Mouse (Mus musculus) cerebellum, postnatal 36 days (tissue): Measurements from ENCODE around the gene Mbd6.
"Not testable (repeated sequence)": the region's sequence is repeated elsewhere in the genome, so short reads cannot be mapped to it uniquely, and the experiment has no call there.

Experiments used
- DNase-seq, 2 experiments: peaks; one replicate each; pipeline ENCODE4 v3.0.0; 2021 to 2022; ENCODE audit warnings: mixed read lengths in 2 of 2

Gene Mbd6

DNA sequence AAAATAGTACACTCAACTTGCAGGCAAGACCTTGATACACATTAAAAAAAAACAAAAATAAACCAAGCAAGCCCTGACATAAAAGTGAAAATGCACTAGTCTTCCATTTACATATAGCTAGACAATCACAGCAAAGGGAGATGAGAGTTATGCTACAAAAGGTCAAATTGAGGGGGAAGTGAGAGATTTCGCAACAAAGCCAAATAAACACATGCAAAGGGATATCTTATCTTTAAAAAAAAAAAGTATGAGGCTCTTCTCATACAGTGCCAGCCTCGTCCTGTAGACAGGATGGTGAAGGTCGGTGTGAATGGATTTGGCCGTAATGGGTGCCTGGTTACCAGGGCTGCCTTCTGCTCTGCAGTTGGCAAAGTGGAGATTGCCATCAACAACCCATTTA lies 24.0 kb upstream of the Mbd6 start:
- no peak for DNase-seq

DNA sequence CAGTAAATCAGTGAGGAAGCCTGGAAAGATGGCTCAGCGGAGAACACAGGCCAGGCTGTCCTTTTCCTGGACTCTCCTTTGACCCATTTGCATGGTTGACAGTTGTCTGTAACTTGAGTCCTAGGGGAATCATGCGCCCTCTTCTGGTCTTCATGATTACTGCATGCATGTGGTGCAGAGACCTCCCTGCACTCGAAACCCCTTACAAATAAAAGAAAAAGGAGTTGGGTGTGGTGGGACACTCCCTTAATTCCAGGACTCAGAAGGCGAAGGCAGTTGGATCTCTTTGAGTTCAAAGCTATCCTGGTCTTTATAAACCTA lies 23.5 kb upstream of the Mbd6 start:
- DNase-seq, result peak; percentile 78 to 85

DNA sequence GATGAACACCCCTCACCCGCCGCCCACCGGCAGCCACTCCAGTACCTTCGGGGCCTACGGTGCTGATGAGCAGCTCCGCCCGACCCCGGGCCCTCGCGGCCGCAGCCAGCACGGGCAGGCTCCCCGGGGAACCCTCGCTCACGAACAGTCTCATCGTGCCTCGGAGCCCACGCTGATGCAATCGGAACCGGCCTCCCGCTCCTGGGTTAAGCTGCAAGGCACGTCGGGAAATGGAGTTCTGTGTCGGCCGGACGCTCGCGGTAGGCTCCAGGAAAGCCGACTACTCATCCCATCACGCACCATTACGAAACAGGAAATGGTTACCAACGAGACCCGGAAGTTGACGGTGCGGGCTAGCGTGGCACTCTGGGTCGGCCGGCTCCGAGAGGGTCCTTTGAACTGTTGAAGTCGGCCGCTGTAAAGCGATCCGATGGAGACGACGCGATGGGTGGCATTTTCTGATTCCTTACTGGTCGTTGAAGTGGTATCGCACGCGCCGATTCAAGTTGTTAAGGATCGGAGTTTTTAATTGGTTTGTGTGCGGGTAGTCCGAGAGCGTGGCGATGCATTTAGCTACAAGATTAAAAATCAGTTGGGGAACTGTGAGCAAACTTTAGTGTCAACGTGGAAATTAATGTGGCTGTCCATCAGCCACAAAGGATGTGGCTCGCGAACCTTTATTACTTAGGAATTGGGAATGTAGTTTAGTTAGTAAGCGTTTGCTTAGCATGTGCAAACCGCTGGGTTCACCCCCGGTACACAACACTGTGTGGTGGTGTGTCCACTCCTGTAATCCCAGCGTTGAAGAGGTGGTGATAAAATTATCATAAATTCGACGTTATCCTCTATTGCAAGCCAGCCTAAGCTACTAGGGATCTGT lies 22.9 kb upstream of the Mbd6 start, which contains the start of gene Mars:
Mars (minus strand) TSS at position 311 of the 880 bp plus-strand sequence.
- DNase-seq, result peak; percentile 90 to 95

DNA sequence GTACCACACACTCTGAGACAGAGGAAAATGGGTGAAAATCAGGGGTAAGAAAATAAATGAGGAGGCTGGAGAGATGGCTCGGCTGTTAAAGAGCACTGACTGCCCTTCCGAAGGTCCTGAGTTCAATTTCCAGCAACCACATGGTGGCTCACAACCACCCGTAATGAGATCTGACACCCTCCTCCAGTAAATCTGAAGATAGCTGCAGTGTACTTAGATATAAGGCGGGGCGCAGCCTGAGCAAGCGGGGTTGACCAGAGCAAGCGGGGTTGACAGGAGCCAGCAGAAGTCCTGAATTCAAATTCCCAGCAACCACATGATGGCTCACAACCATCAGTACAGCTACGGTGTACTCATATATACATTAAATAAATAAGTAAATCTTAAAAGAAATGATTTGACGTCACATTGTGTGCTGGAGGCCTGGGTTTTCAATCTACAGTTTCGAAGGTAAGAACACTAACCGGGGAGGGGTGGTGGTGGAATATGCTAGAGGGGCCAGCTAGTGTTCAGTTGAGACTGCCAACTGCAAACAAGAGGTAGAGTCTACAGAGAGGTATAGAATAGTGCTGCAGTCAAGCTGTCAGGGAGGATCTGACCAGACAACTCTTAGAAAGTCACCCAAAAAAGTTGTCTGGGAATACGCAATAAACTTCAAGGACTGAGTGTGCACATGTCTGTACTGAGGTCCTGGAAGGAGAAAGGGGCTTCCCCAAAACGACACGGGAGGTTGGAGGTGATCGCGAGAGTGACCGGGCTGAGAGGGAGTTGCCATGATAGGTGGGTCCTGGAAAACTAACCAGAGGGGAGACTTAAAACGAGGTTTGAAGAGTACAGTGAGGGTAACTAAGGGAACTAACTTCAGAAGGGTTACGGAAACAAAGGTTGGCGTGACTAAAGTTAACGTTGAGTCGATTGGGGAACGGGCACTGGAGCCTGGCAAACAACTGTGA lies 22.0 kb upstream of the Mbd6 start:
- DNase-seq, result no peak

DNA sequence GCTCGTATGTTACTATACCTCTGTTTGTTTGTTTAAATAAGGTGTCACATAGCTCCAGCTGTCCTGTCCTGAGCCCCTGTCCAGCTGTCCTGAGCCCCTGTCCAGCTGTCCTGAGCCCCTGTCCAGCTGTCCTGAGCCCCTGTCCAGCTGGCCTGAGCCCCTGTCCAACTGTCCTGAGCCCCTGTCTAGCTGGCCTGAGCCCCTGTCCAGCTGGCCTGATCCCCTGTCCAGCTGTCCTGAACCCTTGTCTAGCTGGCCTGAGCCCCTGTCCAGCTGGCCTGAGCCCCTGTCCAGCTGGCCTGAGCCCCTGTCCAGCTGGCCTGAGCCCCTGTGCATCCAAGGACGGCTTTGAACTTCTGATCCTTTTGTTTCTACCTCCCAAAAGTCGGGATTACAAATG lies 20.3 kb upstream of the Mbd6 start:
- not testable (repeated sequence) for DNase-seq

DNA sequence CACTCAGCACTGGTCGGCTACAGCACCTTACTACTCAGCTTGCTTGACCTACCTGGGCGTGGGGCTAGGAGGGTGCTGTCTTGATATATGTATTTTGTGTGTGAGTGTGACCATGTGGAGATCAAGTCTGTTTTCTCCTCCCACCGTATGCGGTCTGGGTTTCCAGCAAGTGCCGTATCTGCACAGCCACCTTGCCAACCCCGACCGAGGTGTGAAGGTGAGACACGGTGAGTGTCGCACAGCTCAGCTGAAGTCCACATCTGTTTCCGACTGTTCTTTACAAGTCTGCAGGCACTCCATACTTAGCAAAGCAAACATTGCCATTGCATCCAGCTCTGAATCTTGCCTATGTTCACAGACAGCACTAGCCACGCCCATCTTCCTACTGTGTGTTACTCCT lies 14.3 kb upstream of the Mbd6 start:
- no peak for DNase-seq

DNA sequence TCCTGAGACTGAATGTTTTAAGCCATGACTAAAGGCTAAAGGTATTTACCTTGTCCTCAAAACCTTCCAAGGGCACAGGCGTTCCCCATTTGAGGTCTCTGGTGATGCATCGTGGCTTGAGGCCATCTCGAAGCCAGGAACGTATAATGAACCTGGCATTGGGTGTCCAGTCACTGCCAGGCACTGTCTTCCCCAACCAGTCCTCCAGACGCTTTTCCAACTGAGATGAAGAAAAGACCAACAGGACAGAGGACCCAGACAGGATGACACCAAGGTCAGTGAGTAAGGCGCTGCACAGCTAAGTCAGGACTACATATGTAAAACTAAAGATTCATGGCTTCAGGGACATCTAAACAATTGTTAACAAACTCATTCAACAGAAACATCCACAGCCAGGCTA lies 11.5 kb upstream of the Mbd6 start:
- DNase-seq, result no peak

DNA sequence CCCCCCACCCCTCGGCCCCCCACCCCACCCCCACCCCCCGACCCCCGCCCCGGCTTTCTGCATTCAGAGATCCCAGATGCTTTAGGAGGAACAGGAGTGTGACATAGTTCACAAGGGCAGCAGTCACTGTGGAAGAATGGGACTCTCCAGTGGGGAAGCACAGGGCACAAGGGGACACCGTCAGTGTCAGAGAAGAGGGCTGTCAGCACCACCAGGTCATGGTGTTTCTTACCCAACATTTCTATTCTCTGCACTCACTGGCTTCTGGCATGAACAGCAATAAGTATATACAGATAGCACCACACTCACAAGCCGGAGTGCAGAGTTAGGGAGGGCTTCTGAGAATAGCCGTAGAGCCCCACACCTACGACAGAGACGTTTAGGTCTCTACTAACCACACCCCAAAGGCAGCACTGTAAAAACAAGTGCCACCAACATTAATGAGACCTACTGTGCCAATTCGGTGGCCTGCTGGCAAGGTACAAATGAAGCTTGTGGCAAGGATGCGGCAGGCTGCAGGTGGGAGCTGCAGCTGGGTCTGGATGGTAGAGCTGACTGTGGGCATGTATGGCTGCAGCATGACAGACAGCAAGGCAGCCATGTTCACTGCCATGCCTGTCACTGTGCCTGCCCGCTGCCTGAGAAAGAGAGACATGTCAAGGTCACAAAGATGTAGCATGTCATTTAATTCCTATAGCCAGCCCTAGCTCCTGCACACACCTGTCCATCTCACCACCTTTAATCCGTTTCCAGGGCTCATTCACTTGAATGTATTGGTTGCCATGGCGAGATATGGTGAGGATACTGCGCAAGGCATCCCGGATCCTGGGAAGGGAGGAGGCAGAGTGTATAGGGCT lies 8.4 kb upstream of the Mbd6 start:
- DNase-seq, result no peak

DNA sequence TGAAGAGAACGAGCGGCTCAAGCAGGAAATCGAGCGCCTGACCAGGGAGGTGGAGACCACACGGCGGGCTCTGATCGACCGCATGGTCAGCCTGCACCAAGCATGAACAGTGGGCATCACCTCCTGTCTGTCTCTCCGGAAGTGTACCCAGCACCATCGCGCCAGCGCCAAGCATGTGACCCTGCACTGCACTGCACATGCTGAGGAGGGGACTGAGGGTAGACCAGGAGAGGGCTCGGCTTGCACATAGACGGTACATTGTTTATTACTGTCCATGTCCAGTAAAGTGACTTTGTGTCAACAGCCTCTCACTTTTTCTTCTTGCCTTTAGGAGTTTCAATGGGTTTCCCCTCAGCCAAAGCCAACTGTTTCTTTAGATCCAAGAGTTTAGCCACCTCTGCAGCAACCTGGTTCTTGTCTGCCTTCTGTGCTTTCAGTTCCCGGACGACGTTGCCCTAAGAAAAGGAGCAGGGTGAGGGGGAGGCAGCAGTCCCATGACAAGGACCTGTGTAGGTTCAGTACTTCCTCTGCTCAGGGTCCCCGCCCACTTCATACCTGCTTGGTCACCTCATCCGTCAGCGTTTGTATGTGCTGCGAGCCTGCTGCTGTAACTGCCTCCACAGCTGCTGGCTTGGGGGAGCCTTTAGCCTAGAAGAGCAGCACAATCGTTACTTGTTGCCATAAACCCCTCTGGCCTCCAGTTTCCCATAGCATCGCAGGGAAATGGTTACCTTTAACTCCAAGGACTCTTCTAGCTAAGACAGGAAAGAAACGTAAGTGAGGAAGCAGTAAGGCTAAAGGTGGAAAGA lies 7.4 kb upstream of the Mbd6 start:
- no peak for DNase-seq

DNA sequence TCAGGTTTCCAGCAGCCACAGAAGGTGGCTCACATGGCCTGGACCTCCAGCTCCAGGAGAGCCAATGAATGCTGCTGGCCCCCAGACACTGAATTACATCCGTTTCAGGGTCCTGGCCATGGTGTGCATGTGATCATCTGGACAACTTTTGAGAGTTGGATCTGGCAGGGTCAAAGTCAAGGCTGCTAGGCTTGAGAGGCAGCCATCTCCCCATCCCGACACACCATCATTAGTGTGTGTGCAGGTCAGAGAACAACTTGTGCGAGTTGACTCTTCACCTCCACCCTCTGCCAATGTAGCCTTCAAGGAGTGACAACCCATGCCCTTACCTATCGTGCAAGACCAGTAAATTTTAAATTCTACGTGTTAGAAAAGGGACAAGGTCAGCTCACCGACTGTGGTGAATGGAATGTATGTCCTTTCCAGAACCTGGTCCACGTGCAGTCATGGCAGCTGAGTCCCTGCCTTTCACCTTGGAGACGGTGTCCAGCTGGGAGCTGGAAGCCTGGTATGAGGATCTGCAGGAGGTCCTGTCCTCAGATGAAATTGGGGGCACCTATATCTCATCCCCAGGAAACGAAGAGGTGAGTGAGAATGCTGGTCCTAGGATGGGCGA lies 6.2 kb upstream of the Mbd6 start:
- DNase-seq, result no peak

DNA sequence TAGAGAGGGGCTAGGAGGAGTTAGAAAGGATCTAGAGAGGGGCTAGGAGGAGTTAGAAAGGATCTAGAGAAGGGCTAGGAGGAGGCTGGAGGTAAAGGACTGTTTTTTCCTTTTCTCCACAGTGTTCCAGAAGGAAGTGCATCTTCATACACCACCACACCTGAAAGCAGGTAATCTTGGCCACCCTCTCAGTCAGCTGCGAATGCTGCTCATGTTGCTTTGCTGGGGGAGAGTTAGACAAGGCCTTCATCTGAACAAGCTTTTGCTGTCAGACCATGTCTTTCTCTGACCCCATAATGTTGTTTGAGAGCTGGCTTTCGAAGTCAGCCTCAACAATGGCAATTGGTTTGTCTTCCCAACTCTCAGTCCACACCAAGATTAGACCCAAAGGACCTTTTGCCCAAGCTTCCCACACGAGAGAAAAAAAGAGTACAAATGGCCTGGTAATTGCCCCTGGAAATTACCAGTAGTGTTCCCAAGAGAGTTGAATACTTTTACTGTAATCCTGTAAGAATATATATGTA lies 4.8 kb upstream of the Mbd6 start:
- DNase-seq, result no peak

DNA sequence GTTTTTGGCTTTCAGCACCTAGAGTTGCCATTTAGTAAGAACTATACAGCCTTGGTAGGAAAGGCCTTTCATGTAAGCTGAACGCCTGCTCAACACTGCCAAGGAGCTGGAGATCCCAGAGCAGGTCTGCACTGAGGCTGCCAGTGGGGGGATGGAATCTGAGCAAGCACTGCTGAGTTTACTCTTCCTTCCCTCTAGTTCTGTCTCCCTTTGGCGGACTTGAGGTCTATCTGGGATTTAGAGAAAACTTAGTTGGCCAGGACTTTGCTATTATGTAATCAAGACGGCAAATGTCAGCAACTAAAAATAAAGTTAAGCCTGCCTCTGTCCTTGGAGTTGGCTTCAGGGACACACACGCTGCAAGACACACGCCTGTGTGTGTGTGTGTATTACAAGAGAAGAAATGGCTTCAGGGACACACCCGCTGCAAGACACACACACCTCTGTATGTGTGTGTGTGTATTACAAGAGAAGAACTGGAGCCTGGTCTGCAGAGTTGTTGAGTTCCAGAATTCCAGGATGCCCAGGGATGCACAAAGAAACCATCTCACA lies 4.2 kb upstream of the Mbd6 start:
- DNase-seq, result no peak

DNA sequence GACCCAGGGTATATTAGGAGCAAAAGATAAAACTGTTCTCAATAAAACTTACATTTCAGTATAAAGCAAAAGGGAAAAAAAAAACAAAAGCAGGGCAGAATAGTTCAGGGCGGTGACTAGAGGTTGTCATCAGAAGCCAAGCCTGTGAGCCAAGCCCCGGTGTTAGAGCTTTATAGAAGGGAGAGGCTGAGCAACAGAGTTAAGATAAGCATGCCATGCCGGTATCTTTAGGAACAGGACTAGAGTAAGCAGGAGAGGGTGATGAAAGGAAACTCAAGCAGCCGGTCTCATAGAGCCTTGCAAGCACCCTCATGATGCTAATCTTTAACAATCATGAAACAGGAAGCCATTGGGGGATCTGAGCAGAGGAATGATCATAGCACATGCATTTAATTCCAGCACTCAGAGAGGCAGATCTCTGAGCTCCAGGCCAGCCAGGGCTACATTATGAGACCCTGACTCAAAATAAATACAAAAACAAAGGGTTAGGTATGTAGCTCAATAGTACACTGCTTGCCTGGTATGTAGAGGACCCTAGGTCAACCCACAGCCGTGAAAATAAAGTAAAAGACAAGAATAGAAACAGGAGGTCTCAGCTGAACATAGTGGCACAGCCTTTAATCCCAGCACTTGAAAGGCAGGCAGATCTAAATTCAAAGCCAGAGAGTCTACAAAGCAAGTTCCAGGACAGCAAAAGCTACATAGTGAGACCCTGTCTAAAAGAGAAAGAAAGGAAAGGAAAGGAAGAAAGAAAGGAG lies 3.2 kb upstream of the Mbd6 start:
- no peak for DNase-seq

DNA sequence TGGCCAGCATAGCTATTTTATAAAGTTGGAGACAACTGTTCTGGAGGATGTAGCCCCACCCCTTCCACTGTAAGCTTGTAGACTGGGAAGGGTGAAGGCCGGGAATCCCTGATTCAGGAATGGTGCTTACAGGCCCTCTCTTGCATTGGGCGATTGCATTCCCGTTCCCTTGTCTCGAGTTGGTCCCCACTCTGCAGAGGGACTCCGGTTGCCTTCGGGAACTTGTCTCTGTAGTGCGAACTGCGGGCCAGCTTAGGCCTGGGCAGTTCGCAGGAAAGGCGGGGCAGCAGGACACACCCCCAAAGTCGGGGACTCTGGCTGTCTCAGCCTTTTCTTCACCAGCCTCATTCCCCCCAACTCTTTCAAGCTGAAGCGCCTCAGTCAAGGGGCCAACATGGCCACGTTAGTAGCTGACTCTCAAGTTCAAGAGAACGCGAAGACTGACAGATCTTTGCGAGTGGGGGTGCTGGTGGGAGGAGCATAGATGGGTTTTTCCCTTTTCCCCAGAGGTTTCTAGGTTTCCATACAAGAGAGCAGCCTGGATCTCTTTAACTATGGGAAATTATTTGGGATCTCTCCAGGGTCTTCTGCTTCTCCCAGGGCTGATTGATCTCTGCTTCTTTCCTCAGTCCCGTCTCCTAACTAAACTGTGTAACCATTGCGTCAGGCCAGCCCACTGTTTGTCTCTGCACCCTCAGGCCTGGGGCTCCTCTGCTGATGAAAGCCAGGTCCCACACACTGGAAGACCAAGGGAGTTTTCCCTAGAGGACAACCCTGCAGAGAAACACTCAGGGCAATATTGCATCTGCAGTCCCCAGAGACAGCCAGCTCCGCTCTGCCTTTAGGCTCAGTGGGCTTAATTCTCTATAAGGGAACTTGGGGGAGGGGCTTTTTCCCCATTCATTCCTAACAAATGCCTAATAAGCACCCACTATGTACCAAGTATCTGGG lies 2.4 kb upstream of the Mbd6 start:
- peak in 1 of 2 experiments; percentile 50 for DNase-seq

DNA sequence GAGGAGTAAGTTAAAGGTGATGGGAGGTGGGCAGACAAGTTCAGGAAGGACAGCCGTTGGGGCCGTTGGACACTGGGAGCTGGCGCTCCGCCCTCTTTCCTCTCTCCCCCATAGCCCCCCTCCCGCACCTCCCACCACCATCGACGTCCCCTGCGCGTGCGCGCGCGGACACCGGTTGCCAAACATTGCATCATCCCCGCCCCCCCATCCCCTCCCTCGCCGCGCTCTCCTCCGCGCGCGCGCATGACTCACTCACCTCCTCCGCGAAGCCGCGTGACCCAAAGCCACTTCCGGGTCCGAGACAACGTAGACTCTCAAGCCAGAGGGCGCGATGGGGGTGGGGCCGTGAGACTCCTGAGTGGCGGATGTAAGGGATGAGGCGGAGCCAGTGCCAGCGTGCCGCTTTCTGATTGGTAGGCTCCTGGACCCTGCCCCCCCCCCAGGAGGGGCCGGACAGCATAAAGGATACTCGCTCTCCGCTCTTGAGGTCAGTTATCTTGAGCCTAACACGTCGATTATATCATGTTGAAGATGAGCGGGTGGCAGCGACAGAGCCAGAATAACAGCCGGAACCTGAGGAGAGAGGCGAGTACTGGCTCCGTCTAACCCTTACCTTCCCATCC lies 1.6 kb upstream of the Mbd6 start:
- DNase-seq, result peak; percentile 100

DNA sequence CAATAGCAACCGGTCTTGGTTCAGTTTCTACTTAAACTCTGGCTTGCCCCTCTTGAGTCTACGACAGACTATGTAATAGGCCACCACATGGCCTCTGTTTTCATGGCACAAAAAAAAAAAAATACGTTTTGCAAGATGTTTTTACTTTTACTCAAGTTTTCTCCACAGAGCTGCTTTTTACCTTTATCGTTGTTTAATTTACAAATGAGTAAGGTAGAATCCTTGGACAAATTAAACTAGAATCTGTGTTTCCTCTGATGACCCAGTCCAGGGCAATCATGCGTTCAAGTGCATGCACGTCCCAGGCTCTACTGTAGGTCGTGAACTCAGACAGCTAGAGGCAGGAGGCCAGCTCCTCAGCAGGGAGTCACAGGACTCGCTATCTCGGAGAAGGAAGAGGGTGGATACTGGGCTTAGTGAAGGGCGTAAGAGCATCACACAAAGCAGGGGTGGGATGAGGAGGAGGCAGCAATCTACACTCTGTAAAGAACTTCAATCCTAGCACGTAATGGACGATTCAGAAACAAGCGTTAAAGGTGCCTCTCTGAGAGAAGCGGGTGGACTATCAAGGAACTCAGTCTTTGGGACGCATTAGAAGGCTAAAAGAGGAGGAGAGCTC lies 864 bp upstream of the Mbd6 start:
- peak; percentile 83 to 84 for DNase-seq

DNA sequence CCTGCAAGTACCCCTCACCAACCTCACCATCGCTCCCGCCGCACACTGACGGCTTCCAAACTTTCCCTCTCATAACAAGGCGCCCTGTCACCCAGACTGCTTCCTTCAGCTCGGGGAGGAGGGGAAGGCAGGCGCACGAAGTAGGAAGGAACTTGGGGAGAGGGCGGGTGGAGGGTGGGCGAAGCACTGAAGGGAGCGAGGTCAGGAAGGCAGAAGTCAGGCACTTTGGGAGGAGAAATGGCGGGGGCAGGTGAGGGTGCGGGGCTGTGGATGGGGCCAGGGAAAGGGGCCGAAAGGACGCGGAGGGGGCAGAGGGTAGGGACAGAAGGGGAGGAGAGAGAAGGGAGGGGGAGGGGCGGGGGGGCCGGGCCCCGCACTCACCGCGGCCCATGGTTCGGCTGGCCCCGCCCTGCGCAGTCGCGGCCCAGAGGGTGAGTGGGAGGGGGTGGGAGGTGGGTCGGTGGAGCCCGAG lies 454 bp downstream of the Mbd6 start:
- DNase-seq, result no peak

DNA sequence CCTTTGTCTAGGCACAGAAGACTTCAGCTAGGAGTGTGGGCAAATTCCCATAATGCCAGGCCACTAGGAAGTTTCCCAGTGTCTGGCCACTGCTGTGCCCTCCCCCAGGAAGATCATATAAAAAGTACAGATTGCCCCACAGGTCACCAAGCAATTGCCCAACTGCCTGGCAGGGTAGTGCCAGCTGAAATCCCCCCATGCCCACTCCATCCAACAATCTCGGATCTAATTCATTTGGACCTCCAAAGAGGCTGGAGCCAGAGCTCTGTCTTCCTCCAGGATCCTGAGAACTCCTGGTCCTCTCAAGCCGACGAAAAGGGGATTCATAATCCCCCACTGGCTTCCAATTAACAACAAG lies 903 bp downstream of the Mbd6 start:
- DNase-seq, result no peak
